Mouse (Mus musculus) brain, embryonic 14.5 days (tissue): ENCODE measurements at regions not wholly inside any gene's neighbourhood (a gene's known extent, or its start where the extent isn't known, plus 50 kb on each side); places are given as distances from the start of the nearest gene placed in this dataset.

Source experiments
- CTCF ChIP-seq: fragments of 200-500 bp; IDR thresholded peaks from 2 replicates; pipeline ENCODE4 v1.5.1; 2012; ENCODE audit warnings: inconsistent platforms, mild to moderate bottlenecking, moderate library complexity, borderline replicate concordance; ENCODE audit not compliant: insufficient read depth, insufficient read length; ENCODE audit errors: extremely low read depth
- POLR2A ChIP-seq: fragments of 200-500 bp; IDR thresholded peaks from 2 replicates; pipeline ENCODE4 v1.6.1; 2012; ENCODE audit warnings: mild to moderate bottlenecking, inconsistent platforms, borderline replicate concordance; ENCODE audit not compliant: poor library complexity, insufficient read depth, insufficient read length, severe bottlenecking; ENCODE audit errors: extremely low read depth

GRCm38 (mm10) chr5:119762102-119762501, 70.4 kb upstream of the Tbx5 start:
- TF ChIP-seq POLR2A = no peak
- TF ChIP-seq CTCF = peak; percentile 38; the same call in 1 of the 2 replicates
